Mouse (Mus musculus) neural tube, embryonic 11.5 days (tissue): Measurements from ENCODE around the gene Golga5. TPM values are rescaled to one million over a fixed set of nuclear protein-coding genes. Genes with fewer than 3 reads are reported as not detected.
"Not testable (repeated sequence)": the region's sequence is repeated elsewhere in the genome, so short reads cannot be mapped to it uniquely, and the experiment has no call there.

Experiments used
- ATAC-seq: fragments of 200-750 bp; cut with Nextera tagmentation; 2 replicates; pipeline ENCODE4 v1.8.0; 2017; ENCODE audit warnings: moderate number of reproducible peaks, mild to moderate bottlenecking, moderate TSS enrichment, moderate library complexity; ENCODE audit not compliant: insufficient read depth, low FRiP score, low TSS enrichment
- DNase-seq: peaks from one replicate; pipeline ENCODE4 v3.0.0-alpha.2; 2015; ENCODE audit warnings: low spot score
- H3K27ac ChIP-seq: fragments of 300-500 bp; sonication (generic); 2 replicates; pipeline ENCODE4 v1.5.1; 2014; ENCODE audit warnings: low read depth, mild to moderate bottlenecking, low read length
- H3K27me3 ChIP-seq: fragments of 300-500 bp; sonication (generic); 2 replicates; pipeline ENCODE4 v1.6.1; 2014; ENCODE audit warnings: mild to moderate bottlenecking, low read length, mixed read lengths; ENCODE audit not compliant: control insufficient read depth, insufficient read depth
- H3K36me3 ChIP-seq: fragments of 300-500 bp; sonication (generic); 2 replicates; pipeline ENCODE4 v1.6.1; 2014; ENCODE audit warnings: mild to moderate bottlenecking, low read length, moderate library complexity, mixed read lengths; ENCODE audit not compliant: control insufficient read depth, insufficient read depth
- H3K4me1 ChIP-seq: fragments of 300-500 bp; sonication (generic); 2 replicates; pipeline ENCODE4 v1.6.1; 2014; ENCODE audit warnings: low read length, mixed read lengths; ENCODE audit not compliant: control insufficient read depth, insufficient read depth
- H3K4me2 ChIP-seq: fragments of 300-500 bp; sonication (generic); 2 replicates; pipeline ENCODE4 v1.6.1; 2014; ENCODE audit warnings: low read depth, mild to moderate bottlenecking, moderate library complexity
- H3K4me3 ChIP-seq: fragments of 300-500 bp; sonication (generic); 2 replicates; pipeline ENCODE4 v1.5.1; 2014; ENCODE audit warnings: low read depth, low read length
- H3K9ac ChIP-seq: fragments of 300-500 bp; sonication (generic); 2 replicates; pipeline ENCODE4 v1.6.1; 2014; ENCODE audit warnings: mild to moderate bottlenecking, low read length
- H3K9me3 ChIP-seq: fragments of 300-500 bp; sonication (generic); 2 replicates; pipeline ENCODE4 v1.6.1; 2016; ENCODE audit warnings: low read length; ENCODE audit not compliant: control insufficient read depth
- WGBS: fragments of 180-500 bp; shearing (Covaris S2); extraction: QIAGEN DNeasy Blood & Tissue Kit; methylation state at CpG from one replicate; pipeline ENCODE4 v1.1.7; 2014; 5-methylcytosine and 5-hydroxymethylcytosine counted together
- polyA plus RNA-seq: library from polyadenylated mRNA; unstranded; fragments of >200 nt; fragmentation: Nextera tagmentation; extraction: Ambion mirVana; gene quantifications from 2 replicates; pipeline ENCODE4 v1.2.1, GENCODE M21; 2014

Gene Golga5
- polyA plus RNA-seq, 1 experiment from 2014 or later, result 33.6 TPM

GRCm38 (mm10) chr12:102460014-102460413 lies 8.9 kb upstream of the Golga5 start:
- ATAC-seq (no peak), DNase-seq (no peak)
- Histone ChIP-seq H3K27ac (no peak overlapping the region), H3K9me3 (no peaks in the 10 kb centered on the region), H3K36me3 (no peaks in the 10 kb centered on the region), H3K9ac (no peak overlapping the region), H3K4me3 (no peak overlapping the region), H3K4me1 (no peaks in the 10 kb centered on the region), H3K27me3 (no peaks in the 10 kb centered on the region), H3K4me2 (no peak overlapping the region)
- 74% methylated on average over 5 of the region's 5 CpGs for WGBS

GRCm38 (mm10) chr12:102461177-102461576 lies 7.8 kb upstream of the Golga5 start:
- no peaks in the 10 kb centered on the region for H3K36me3 ChIP-seq
- no peaks in the 10 kb centered on the region for H3K4me1 ChIP-seq
- no peak for ATAC-seq
- H3K27me3 ChIP-seq, result no peaks in the 10 kb centered on the region
- H3K4me2 ChIP-seq, result no peak overlapping the region
- no peak overlapping the region for H3K4me3 ChIP-seq
- 83% methylated on average over 5 of the region's 5 CpGs for WGBS
- H3K9ac ChIP-seq, result no peak overlapping the region
- DNase-seq, result no peak
- H3K27ac ChIP-seq, result no peak overlapping the region
- H3K9me3 ChIP-seq, result no peaks in the 10 kb centered on the region

GRCm38 (mm10) chr12:102464650-102465049 lies 4.3 kb upstream of the Golga5 start:
- no peaks in the 10 kb centered on the region for H3K36me3 ChIP-seq
- no peak overlapping the region for H3K9ac ChIP-seq
- H3K4me1 ChIP-seq, result peaks cover 2% of the 10 kb centered on the region; the same call in 1 of the 2 replicates
- ATAC-seq (no peak), DNase-seq (no peak)
- H3K4me2 ChIP-seq, result no peak overlapping the region
- no peak overlapping the region for H3K27ac ChIP-seq
- H3K27me3 ChIP-seq, result no peaks in the 10 kb centered on the region
- no peaks in the 10 kb centered on the region for H3K9me3 ChIP-seq
- 66% methylated on average over 4 of the region's 4 CpGs for WGBS
- no peak overlapping the region for H3K4me3 ChIP-seq

- DNase-seq (no peak), ATAC-seq (no peak)
- H3K4me1 ChIP-seq, result peaks cover 7% of the 10 kb centered on the region; the same call in 1 of the 2 replicates
- H3K9ac ChIP-seq, result no peak overlapping the region
- H3K9me3 ChIP-seq, result no peaks in the 10 kb centered on the region
- WGBS, result 85% methylated on average over 1 of the region's 1 CpGs
- no peaks in the 10 kb centered on the region for H3K27me3 ChIP-seq
- no peak overlapping the region for H3K4me2 ChIP-seq
- H3K36me3 ChIP-seq, result no peaks in the 10 kb centered on the region
- no peak overlapping the region for H3K4me3 ChIP-seq
- no peak overlapping the region for H3K27ac ChIP-seq
These were observed 799 bp upstream of the Golga5 start for GRCm38 (mm10) chr12:102468136-102468535.

GRCm38 (mm10) chr12:102474411-102474810 lies 5.5 kb downstream of the Golga5 start:
- Histone ChIP-seq H3K4me3 (no peak overlapping the region), H3K4me2 (no peak overlapping the region), H3K9ac (no peak overlapping the region), H3K27ac (no peak overlapping the region), H3K27me3 (no peaks in the 10 kb centered on the region), H3K36me3 (peaks cover 2% of the 10 kb centered on the region), H3K4me1 (peaks cover 7% of the 10 kb centered on the region; the same call in 1 of the 2 replicates), H3K9me3 (no peaks in the 10 kb centered on the region)
- 91% methylated on average over 7 of the region's 7 CpGs for WGBS
- DNase-seq (no peak), ATAC-seq (no peak)

GRCm38 (mm10) chr12:102480481-102480880 lies 11.5 kb downstream of the Golga5 start:
- no peak for ATAC-seq
- H3K36me3 ChIP-seq, result peaks cover 4% of the 10 kb centered on the region; the same call in 1 of the 2 replicates
- WGBS, result 94% methylated on average over 4 of the region's 4 CpGs
- no peak overlapping the region for H3K27ac ChIP-seq
- DNase-seq, result no peak
- H3K27me3 ChIP-seq, result no peaks in the 10 kb centered on the region
- H3K4me2 ChIP-seq, result no peak overlapping the region
- no peak overlapping the region for H3K4me3 ChIP-seq
- H3K9me3 ChIP-seq, result no peaks in the 10 kb centered on the region
- no peak overlapping the region for H3K9ac ChIP-seq
- H3K4me1 ChIP-seq, result no peaks in the 10 kb centered on the region

GRCm38 (mm10) chr12:102484946-102485345 lies 16.0 kb downstream of the Golga5 start:
- no peak overlapping the region for H3K27ac ChIP-seq
- no peak overlapping the region for H3K4me3 ChIP-seq
- no peaks in the 10 kb centered on the region for H3K4me1 ChIP-seq
- DNase-seq (no peak), ATAC-seq (no peak)
- no peaks in the 10 kb centered on the region for H3K27me3 ChIP-seq
- H3K9ac ChIP-seq, result no peak overlapping the region
- H3K36me3 ChIP-seq, result peaks cover 6% of the 10 kb centered on the region
- H3K4me2 ChIP-seq, result no peak overlapping the region
- 72% methylated on average over 3 of the region's 3 CpGs for WGBS
- H3K9me3 ChIP-seq, result no peaks in the 10 kb centered on the region

- Histone ChIP-seq H3K9ac (no peak overlapping the region), H3K4me1 (no peaks in the 10 kb centered on the region), H3K27ac (no peak overlapping the region), H3K4me3 (no peak overlapping the region), H3K36me3 (peaks cover 3% of the 10 kb centered on the region; the same call in 1 of the 2 replicates), H3K9me3 (no peaks in the 10 kb centered on the region), H3K27me3 (no peaks in the 10 kb centered on the region), H3K4me2 (no peak overlapping the region)
- ATAC-seq (no peak), DNase-seq (no peak)
- WGBS, result 86% methylated on average over 5 of the region's 5 CpGs
These were observed 23.0 kb downstream of the Golga5 start for GRCm38 (mm10) chr12:102491911-102492310.

- not testable (repeated sequence) for H3K4me3 ChIP-seq, H3K4me1 ChIP-seq, H3K27ac ChIP-seq, H3K9ac ChIP-seq, H3K4me2 ChIP-seq, H3K27me3 ChIP-seq, H3K9me3 ChIP-seq, DNase-seq, ATAC-seq, H3K36me3 ChIP-seq
- WGBS, result 87% methylated on average over 6 of the region's 6 CpGs
These were observed 26.8 kb downstream of the Golga5 start for GRCm38 (mm10) chr12:102495754-102496153.
